Mouse (Mus musculus): ENCODE measurements at regions not wholly inside any gene's neighbourhood (a gene's known extent, or its start where the extent isn't known, plus 50 kb on each side); places are given as distances from the start of the nearest gene placed in this dataset.

- no peak for DNase-seq (ENCODE audit: low spot score)
These were observed 132.2 kb downstream of the Tmem17 start for GRCm38 (mm10) chr11:22644010-22644625.

DNA sequence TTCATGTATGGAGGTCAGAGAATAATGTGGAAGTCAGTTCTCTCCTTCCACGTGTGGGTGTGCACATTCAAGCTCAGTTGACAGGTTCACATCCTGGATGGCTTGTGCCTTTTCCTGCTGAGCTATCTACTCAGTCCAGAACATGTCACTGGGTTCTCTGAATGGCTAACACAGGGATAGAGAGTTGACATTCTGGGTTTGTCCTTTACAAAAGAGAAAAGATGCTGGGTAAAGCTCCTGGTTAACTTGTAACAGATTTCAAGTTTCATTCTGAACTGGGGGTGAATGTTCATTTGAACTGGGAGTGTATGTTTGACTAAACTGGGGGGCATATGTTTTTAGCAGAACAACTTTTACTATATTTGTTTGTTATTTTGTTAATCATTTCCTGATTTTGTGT is 133.0 kb downstream of the Tmem17 start:
- DNase-seq (ENCODE audit: low spot score), result no peak

GRCm38 (mm10) chr11:22646192-22646936 is 134.5 kb downstream of the Tmem17 start:
- no peak for DNase-seq (ENCODE audit: low spot score)

- no peak for DNase-seq (ENCODE audit: low spot score)
These were observed 136.4 kb downstream of the Tmem17 start for GRCm38 (mm10) chr11:22648275-22648674.

GRCm38 (mm10) chr11:22650771-22651170 is 138.9 kb downstream of the Tmem17 start:
- DNase-seq (ENCODE audit: low spot score), result no peak

DNA sequence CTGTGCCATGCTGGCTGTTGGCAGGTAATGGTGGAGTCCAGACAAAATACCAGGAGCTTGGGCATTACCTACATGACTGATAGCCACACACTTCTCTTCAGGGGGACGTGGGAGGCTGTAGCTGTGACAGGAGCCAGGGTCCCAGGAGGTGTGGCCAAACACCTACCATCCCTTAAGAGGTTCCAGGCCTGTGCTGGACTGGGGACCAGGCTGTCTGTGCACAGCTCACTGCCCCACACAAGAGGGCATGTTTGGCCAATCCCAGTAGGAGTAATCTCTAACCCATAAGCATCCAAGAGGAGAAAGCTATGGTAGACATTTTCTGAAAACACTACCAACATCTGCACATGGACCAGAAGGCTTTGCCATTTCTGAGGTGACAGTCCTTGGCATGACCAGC is 139.4 kb downstream of the Tmem17 start:
- DNase-seq (ENCODE audit: low spot score), result no peak

- no peak for DNase-seq (ENCODE audit: low spot score)
These were observed 140.0 kb downstream of the Tmem17 start for GRCm38 (mm10) chr11:22651911-22652310.

DNA sequence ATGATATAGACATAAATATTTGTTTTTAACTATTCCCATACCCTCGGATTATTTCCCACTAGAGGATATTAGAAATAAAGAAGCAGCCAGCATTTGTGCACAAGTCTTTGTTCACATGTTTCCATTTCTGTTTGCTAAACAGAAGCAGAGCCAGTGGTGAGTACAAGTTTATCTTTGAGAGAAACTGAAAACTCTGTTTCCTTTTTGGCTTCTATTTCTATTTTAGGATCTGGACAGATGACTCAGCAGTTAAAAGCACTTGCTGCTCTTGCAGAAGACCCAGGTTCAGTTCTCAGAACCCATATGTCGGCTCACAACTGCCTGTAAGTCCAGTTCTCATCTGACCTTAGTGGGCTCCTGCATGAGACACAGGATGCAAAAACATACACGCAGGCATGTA is 141.0 kb downstream of the Tmem17 start:
- no peak for DNase-seq (ENCODE audit: low spot score)

DNA sequence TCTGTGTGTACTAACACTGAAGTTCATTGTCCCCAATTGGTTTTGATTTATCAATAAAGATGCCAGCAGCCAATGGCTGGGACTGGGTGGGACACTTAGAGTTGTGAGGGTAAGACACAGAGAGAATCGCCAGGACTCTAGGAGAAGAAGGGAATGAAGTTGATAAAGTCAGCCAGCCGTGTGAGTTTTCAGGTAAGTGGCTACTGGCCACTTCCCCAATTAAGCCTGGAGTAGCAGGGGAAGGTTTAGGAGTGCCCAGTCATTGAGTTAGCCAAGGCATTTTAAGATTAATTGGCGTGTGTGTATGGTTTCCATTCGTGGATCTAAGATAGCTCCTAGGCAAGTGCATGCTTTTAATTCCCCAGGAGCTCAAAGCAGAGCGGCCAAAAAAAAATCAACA is 141.5 kb downstream of the Tmem17 start:
- DNase-seq (ENCODE audit: low spot score), result no peak

DNA sequence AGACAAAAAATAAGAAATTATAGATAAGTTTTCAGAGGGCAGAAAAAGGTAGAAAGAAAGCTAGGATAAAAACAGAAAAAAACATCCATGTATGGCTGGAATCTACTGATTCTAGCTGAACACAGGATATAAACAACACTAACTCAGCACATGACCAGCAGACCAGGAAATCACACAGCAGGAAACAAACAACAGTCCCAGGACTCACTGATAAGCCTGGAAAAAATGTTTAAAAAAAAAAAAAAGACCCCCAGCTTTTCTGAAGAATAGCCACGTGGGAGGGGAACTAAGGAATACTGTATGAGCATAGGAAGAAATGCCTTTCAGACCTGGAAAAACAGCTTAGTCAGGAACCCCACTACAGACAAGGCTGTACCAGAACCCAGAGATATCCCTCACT is 145.7 kb downstream of the Tmem17 start:
- no peak for DNase-seq (ENCODE audit: low spot score)

DNA sequence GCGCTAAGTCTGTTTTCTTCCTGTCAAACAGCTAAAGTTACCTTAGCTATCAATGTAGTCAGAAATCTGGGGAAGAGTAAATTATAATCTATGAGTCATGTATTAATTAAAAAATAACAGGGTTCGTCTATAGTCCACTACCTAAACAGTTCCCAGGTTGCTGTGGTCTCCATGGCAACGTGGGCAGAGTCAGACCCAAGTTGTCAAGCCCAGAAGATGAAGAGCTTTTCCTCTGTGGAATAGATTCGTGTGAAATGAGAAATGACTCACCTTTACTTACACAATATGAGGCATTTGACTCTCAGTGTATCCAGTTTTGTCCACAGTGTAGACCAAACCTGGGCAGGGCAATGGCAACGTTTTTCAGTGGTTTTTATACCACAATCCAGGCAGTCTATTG is 149.2 kb downstream of the Tmem17 start:
- no peak for DNase-seq (ENCODE audit: low spot score)

DNA sequence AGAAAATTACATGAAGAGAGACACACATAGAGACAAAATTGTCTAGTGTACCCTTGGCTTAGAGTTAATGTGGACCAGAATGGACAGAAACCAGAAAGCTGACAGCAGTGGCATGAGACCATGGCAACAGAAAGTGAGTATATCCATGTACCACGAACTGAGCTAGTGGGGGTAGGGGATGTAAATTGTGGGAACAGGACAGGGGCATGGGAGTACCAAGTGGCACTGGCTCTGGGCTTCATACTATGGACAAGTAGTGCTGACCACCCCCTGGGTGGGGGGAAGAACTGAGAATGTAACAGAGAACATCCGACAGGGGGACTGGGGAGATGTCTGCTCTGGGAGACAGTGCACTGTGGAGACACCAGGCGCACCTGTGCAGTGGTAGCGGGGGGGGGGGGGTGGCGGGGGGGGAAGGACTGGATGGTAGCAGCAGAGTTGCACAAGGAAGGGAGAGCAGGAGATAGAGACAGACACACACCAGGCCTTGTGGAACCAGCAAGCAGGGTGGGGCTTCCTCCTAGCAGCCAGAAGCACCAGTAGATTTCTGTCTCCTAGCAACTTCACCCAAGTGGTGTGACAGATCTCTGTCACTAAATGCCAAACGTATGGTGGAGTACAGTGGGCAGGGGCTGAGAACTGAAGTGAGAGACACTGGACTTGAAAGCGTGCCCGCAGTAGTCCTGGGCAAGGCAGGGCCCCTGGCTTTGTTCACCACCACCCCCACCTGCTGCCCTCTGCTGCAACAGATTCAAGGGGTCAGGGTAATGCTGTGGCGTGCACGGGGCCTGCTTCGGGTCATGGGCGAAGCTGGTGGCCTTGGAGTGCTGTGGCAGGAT is 150.0 kb downstream of the Tmem17 start:
- DNase-seq (ENCODE audit: low spot score), result no peak

DNA sequence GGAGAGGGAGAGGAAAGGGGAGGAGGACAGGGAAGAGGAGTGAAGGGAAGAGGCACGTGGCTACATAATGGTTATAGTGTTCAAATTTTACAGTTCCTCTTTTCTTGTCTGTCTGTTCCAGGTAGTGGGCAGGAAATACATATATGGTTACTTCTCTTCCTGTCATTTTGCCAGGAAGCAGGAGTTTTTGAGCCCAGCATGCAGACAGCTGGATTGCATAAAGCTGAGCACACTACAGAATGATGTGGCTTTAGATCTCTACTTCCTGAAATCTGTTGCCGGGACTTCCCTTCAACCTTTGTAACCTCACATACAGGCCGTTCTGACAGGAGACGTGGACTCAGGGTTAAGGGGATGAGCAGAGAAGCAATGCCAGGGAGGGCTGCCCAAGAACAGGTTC is 154.1 kb downstream of the Tmem17 start:
- DNase-seq (ENCODE audit: low spot score), result no peak

GRCm38 (mm10) chr11:22666378-22666777 is 154.5 kb downstream of the Tmem17 start:
- no peak for DNase-seq (ENCODE audit: low spot score)

- DNase-seq (ENCODE audit: low spot score), result no peak
These were observed 156.3 kb downstream of the Tmem17 start for GRCm38 (mm10) chr11:22668220-22668619.

GRCm38 (mm10) chr11:22669267-22669666 is 157.4 kb downstream of the Tmem17 start:
- DNase-seq (ENCODE audit: low spot score), result no peak

DNA sequence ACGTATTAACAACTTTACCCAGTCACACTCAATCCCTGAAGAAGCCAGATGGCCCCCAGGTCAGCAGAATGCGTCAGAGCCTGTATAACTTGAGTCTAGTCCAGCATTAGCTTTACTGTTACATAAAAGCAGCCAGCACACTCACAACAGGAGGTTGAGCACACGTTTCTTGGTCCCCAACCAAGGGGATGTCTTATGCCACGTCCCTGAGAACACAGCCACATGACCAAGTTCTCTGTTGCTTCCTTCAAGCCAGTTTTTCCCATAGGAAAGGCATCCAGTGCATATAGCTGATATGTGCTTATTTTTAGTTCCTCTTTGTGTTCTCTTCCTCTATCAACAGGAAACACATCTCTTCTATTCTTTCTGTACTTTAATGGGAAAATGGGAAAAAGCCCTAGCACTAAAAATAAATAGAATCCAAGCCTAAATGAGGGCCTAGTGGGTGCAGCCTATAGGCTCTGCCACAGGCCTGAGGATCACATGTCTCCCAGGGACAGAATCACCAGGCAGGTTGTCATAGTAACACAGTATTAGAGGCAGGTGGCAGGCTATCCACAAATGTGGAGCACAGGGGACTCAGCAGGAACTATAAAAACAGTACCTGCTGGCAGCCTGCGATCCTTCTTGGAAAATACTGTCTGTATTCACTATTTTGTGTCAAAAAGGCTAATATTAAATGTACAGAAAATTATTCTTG is 160.1 kb downstream of the Tmem17 start:
- DNase-seq (ENCODE audit: low spot score), result no peak

GRCm38 (mm10) chr11:22675047-22675446 is 163.2 kb downstream of the Tmem17 start:
- no peak for DNase-seq (ENCODE audit: low spot score)

- DNase-seq (ENCODE audit: low spot score), result no peak
These were observed 163.9 kb downstream of the Tmem17 start for GRCm38 (mm10) chr11:22675754-22676153.

DNA sequence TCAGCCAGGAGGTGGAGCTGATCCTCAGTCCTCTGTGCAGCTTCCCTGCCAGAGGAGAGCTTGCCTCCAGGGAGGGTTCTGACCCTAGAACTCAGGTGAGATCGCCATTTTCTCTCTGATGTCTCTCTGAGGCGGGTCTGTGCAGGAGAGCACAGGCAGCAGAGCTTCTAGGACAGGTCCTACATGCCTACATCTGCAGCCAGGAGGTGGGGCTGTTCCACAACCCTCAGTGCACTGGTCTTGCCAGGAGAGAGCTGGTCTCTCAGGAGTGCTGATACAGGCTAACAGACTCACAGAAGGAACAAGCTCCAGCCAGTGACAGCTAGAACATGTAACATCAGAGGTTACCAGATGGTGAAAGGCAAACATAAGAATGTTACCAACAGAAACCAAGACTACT is 165.4 kb downstream of the Tmem17 start:
- peak; percentile 20 for DNase-seq (ENCODE audit: low spot score)

GRCm38 (mm10) chr11:22684576-22684975 is 172.7 kb downstream of the Tmem17 start:
- DNase-seq (ENCODE audit: low spot score), result no peak

GRCm38 (mm10) chr11:22690829-22691228 is 169.9 kb downstream of the B3gnt2 start:
- no peak for DNase-seq (ENCODE audit: low spot score)
